Mouse (Mus musculus) heart, postnatal 0 days (tissue): ENCODE data around the gene Mgat4b. TPM values are rescaled to one million over a fixed set of nuclear protein-coding genes. Genes with fewer than 3 reads are reported as not detected.

ENCODE experiments used
- ATAC-seq: fragments of 200-750 bp; cut with Nextera tagmentation; 2 replicates; pipeline ENCODE4 v1.8.0; 2017; ENCODE audit warnings: low read depth, moderate number of reproducible peaks, moderate library complexity; ENCODE audit not compliant: insufficient read depth
- DNase-seq: peaks from one replicate; pipeline ENCODE4 v3.0.0-alpha.2; 2016; ENCODE audit warnings: low spot score
- H3K27ac ChIP-seq: fragments of 300-500 bp; sonication (generic); 2 replicates; pipeline ENCODE4 v1.5.1; 2014; ENCODE audit warnings: low read depth, mild to moderate bottlenecking
- H3K27me3 ChIP-seq: fragments of 300-500 bp; sonication (generic); 2 replicates; pipeline ENCODE4 v1.6.1; 2014; ENCODE audit warnings: low read length, mixed read lengths; ENCODE audit not compliant: control insufficient read depth, insufficient read depth
- H3K36me3 ChIP-seq: fragments of 300-500 bp; sonication (generic); replicated peaks from 2 replicates; pipeline ENCODE4 v1.6.1; 2014; ENCODE audit warnings: low read length, mixed read lengths; ENCODE audit not compliant: control insufficient read depth, insufficient read depth
- H3K4me1 ChIP-seq: fragments of 300-500 bp; sonication (generic); 2 replicates; pipeline ENCODE4 v1.6.1; 2014; ENCODE audit warnings: antibody characterized with exemption; ENCODE audit not compliant: control insufficient read depth, insufficient read depth
- H3K4me2 ChIP-seq: fragments of 300-500 bp; sonication (generic); 2 replicates; pipeline ENCODE4 v1.6.1; 2014; ENCODE audit warnings: low read depth, mild to moderate bottlenecking, low read length, moderate library complexity
- H3K4me3 ChIP-seq: fragments of 300-500 bp; sonication (generic); 2 replicates; pipeline ENCODE4 v1.5.1; 2014; ENCODE audit warnings: low read depth, low read length
- H3K9ac ChIP-seq: fragments of 300-500 bp; sonication (generic); replicated peaks from 2 replicates; pipeline ENCODE4 v1.6.1; 2014; ENCODE audit warnings: low read depth, low read length, mixed read lengths
- H3K9me3 ChIP-seq: fragments of 300-500 bp; sonication (generic); replicated peaks from 2 replicates; pipeline ENCODE4 v1.6.1; 2016; ENCODE audit warnings: low read length; ENCODE audit not compliant: control insufficient read depth
- CTCF ChIP-seq: IDR thresholded peaks from 2 replicates; pipeline ENCODE4 v1.5.1; 2016; ENCODE audit warnings: antibody characterized with exemption, control low read depth, low read depth
- EP300 ChIP-seq: IDR thresholded peaks from 2 replicates; pipeline ENCODE4 v1.6.1; 2016; ENCODE audit warnings: antibody characterized with exemption, low read depth
- WGBS: fragments of 180-500 bp; shearing (Covaris S2); extraction: QIAGEN DNeasy Blood & Tissue Kit; methylation state at CpG from one replicate; pipeline ENCODE4 v1.1.7; 2014; 5-methylcytosine and 5-hydroxymethylcytosine counted together
- polyA plus RNA-seq: library from polyadenylated mRNA; unstranded; fragments of >200 nt; fragmentation: Nextera tagmentation; extraction: Ambion mirVana; gene quantifications from 2 replicates; pipeline ENCODE4 v1.2.1, GENCODE M21; 2015
- total RNA-seq: library from RNA; depleted of rRNA; stranded (reverse); fragments of >200 nt; gene quantifications from 2 replicates; pipeline ENCODE4 v1.2.3, GENCODE M21; 2014; ENCODE audit warnings: low replicate concordance

The Mgat4b gene
- total and polyA plus RNA-seq, 2 experiments from 2014 or later, result 39.6 to 69.2 TPM

GRCm38 (mm10) chr11:50269885-50270284 lies 59.2 kb downstream of the Mgat4b start:
- TF ChIP-seq EP300, result no peak
- TF ChIP-seq CTCF, result no peak
- Histone ChIP-seq H3K4me2 (no peak overlapping the region), H3K27me3 (no peaks in the 10 kb centered on the region), H3K9ac (no peak overlapping the region), H3K4me3 (no peak overlapping the region), H3K36me3 (peaks cover 23% of the 10 kb centered on the region), H3K4me1 (peaks cover 15% of the 10 kb centered on the region; the same call in 1 of the 2 replicates), H3K9me3 (no peaks in the 10 kb centered on the region), H3K27ac (no peak overlapping the region)
- ATAC-seq (no peak), DNase-seq (no peak)
- 88% methylated on average over 1 of the region's 1 CpGs for WGBS

- TF ChIP-seq EP300 (no peak), CTCF (no peak)
- no peaks in the 10 kb centered on the region for H3K27me3 ChIP-seq
- H3K9me3 ChIP-seq, result no peaks in the 10 kb centered on the region
- H3K36me3 ChIP-seq, result no peaks in the 10 kb centered on the region
- 88% methylated on average over 2 of the region's 2 CpGs for WGBS
- DNase-seq (no peak), ATAC-seq (no peak)
- no peak overlapping the region for H3K4me2 ChIP-seq
- H3K4me3 ChIP-seq, result no peak overlapping the region
- no peak overlapping the region for H3K9ac ChIP-seq
- peaks cover 33% of the 10 kb centered on the region for H3K4me1 ChIP-seq
- no peak overlapping the region for H3K27ac ChIP-seq
Observed at GRCm38 (mm10) chr11:50272819-50273218, 62.1 kb downstream of the Mgat4b start.

DNA sequence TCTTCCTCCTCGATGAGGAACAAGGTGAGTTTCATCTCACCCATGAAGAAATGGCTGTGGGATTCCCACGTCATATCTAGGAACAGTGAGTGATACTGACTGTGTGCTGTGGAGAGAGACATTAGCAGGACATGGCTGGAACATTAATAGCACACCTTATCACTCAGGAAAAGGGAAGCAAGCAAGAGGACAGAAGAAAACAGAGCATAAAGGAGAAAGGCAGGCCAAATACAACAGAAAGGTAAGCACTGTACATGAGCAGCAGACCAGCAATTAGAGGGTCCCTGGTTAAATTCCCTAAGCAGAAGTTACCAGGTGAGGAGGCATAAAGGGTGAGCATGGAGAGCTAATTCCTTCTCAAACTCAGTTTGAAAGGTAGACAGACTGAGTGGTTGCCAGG lies 64.4 kb downstream of the Mgat4b start:
- Histone ChIP-seq H3K36me3 (no peaks in the 10 kb centered on the region), H3K9me3 (no peaks in the 10 kb centered on the region), H3K27ac (peak overlapping the region; percentile 88), H3K4me1 (peaks cover 36% of the 10 kb centered on the region), H3K27me3 (no peaks in the 10 kb centered on the region), H3K4me2 (peak overlapping the region; percentile 34), H3K4me3 (no peak overlapping the region), H3K9ac (no peak overlapping the region)
- TF ChIP-seq CTCF, result no peak
- no peak for TF ChIP-seq EP300
- ATAC-seq (no peak; the same call in 1 of the 2 replicates), DNase-seq (peak; percentile 36)
- WGBS, result 13% methylated on average over 2 of the region's 2 CpGs

GRCm38 (mm10) chr11:50275568-50276151 lies 65.0 kb downstream of the Mgat4b start:
- 16% methylated on average over 5 of the region's 5 CpGs for WGBS
- H3K9ac ChIP-seq, result no peak overlapping the region
- peak; percentile 66 for TF ChIP-seq EP300
- TF ChIP-seq CTCF, result no peak
- ATAC-seq, result peak; percentile 87
- H3K4me3 ChIP-seq, result no peak overlapping the region
- H3K27ac ChIP-seq, result peak overlapping the region; percentile 88
- peak overlapping the region; percentile 34 for H3K4me2 ChIP-seq
- DNase-seq, result peak; percentile 92
- no peaks in the 10 kb centered on the region for H3K27me3 ChIP-seq
- H3K4me1 ChIP-seq, result peaks cover 35% of the 10 kb centered on the region
- no peaks in the 10 kb centered on the region for H3K9me3 ChIP-seq
- peaks cover 2% of the 10 kb centered on the region; the same call in 1 of the 2 replicates for H3K36me3 ChIP-seq

DNA sequence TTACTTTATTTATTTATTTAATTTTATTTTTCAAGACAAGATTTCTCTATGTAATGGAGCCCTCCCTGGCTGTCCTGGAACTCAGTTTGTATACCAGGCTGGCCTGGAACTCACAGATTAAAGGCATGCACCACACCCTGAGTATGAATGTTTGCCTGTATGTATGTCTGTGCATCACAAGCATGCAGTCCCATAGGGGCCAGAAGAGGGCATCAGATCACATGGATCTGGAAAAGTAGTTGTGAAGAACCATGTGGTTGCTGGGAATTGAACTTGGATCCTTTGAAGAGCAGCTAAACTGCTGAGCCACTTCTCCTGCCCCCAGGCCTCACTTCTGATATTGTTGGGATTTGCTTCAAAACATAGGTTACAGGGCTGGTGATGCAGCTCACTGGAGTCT lies 66.3 kb downstream of the Mgat4b start:
- Histone ChIP-seq H3K4me2 (no peak overlapping the region), H3K9ac (no peak overlapping the region), H3K27ac (no peak overlapping the region), H3K4me3 (no peak overlapping the region), H3K9me3 (no peaks in the 10 kb centered on the region), H3K27me3 (no peaks in the 10 kb centered on the region), H3K4me1 (peaks cover 22% of the 10 kb centered on the region), H3K36me3 (peaks cover 8% of the 10 kb centered on the region; the same call in 1 of the 2 replicates)
- TF ChIP-seq EP300 (no peak), CTCF (no peak)
- DNase-seq (no peak), ATAC-seq (no peak)

- ATAC-seq, result no peak
- Histone ChIP-seq H3K27me3 (no peaks in the 10 kb centered on the region), H3K27ac (no peak overlapping the region), H3K4me2 (no peak overlapping the region), H3K4me3 (no peak overlapping the region), H3K4me1 (peaks cover 21% of the 10 kb centered on the region), H3K9ac (no peak overlapping the region), H3K36me3 (peaks cover 8% of the 10 kb centered on the region; the same call in 1 of the 2 replicates), H3K9me3 (no peaks in the 10 kb centered on the region)
- 91% methylated on average over 6 of the region's 6 CpGs for WGBS
- DNase-seq, result no peak
- no peak for TF ChIP-seq EP300
- TF ChIP-seq CTCF, result no peak
Observed at GRCm38 (mm10) chr11:50277706-50278105, 67.0 kb downstream of the Mgat4b start.
